Mouse (Mus musculus) leukemia stem cell, adult 10-12 weeks (primary cell): ENCODE results near the gene Olfr8. TPM values are rescaled to one million over a fixed set of nuclear protein-coding genes. Genes with fewer than 3 reads are reported as not detected.

ENCODE experiments used
- polyA plus RNA-seq: library from polyadenylated mRNA; stranded (reverse); fragments of >175 nt; gene quantifications from 2 replicates; pipeline ENCODE4 v1.2.3, GENCODE M21; 2012; ENCODE audit warnings: low replicate concordance

Gene Olfr8
- polyA plus RNA-seq = not detected in 2 replicates

DNA sequence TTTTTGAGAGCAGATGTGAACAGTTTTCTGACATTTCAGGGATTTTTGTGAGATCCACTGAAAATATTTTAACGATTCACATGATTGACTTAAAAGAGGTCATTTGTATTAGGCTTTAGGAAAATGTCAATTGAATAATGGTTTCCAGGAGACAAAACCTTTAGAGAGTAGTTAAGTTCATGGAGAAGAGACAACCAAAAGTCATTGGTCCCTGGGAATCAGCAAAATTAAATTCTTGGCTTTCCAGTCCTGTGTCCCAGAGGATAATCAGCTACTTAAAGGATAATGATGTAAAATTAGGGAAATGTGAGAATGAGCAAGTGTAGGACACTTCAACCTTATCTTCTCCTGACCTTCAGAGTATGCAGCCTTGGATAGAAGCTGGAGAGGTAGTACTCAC is at the start of gene Olfr8:
Olfr8 (plus strand) TSS at position 301 of the 400 bp plus-strand sequence.

DNA sequence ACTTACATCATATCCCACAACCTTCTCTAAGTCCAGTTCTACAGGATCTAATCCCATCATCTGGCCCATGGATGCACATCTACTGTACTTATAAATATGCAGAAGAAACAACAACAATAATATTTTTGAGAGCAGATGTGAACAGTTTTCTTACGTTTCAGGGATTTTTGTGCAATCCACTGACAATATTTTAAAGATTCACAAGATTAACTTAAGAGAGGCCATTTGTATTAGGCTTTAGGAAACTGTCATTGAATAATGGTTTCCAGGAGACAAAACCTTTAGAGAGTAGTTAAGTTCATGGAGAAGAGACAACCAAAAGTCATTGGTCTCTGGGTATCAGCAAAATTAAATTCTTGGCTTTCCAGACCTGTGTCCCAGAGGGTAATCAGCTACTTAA is 37.6 kb upstream of the Olfr8 start, which contains the start of gene Olfr1354:
Olfr1354 (plus strand) TSS at position 301 of the 400 bp plus-strand sequence.

DNA sequence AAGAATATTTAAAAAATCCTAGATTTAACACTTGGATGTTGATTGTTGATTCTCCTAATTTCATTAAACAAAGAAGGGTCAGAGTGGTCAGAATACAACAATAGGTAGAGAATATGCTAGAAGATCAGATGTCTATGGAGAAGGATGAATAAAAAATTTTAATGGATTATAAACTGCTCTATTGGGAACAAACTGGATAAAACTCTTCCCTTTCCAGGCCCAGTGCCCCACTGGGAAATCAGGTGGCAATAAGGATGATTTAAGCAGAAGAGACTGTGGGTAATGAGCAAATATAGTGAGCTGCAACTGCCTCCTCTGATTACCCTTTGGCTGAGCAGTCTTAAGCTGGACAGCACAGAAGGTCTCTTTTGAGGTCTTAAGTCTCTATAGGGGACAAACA is 12.6 kb downstream of the Olfr8 start, which contains the start of gene Olfr1353:
Olfr1353 (plus strand) TSS at position 301 of the 400 bp plus-strand sequence.

DNA sequence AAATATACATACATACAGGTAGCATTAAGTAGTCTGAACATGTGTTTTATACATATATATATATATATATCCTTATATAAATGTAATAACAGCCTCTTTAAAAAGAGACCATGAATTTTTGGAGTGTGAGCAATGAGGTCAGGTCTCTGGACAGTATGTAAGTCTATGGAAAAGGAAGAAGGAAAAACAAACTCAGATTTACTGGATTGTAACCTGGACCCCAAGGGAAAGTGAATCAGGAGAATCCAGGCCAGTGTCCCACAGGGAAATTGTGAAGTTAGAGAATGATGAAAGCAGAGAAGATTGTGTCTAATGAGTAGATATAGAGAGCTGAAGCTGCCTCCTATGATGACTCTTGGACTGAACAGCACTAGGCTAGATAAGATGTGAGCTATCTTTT is 30.3 kb downstream of the Olfr8 start, which contains the start of gene Olfr1352:
Olfr1352 (plus strand) TSS at position 301 of the 400 bp plus-strand sequence.

Other genes starting within 250 kb of the Olfr8 start
- gene Casp14, start 232.3 kb upstream of the Olfr8 start, polyA plus RNA-seq = not detected in 2 replicates
- gene Ccdc105, start 197.6 kb upstream of the Olfr8 start, polyA plus RNA-seq = not detected in 2 replicates
- gene Slc1a6, start 170.1 kb upstream of the Olfr8 start, polyA plus RNA-seq = not detected in 2 replicates
- gene Olfr1356, start 98.5 kb upstream of the Olfr8 start, polyA plus RNA-seq = not detected in 2 replicates
- gene Olfr1355, start 75.1 kb upstream of the Olfr8 start, polyA plus RNA-seq = not detected in 2 replicates
- gene Olfr1354, start 37.5 kb upstream of the Olfr8 start, polyA plus RNA-seq = not detected in 2 replicates
- not detected in 2 replicates for gene Olfr1353, start 12.7 kb downstream of the Olfr8 start, polyA plus RNA-seq
- not detected in 2 replicates for gene Olfr1352, start 30.4 kb downstream of the Olfr8 start, polyA plus RNA-seq
- not detected in 2 replicates for gene Olfr1351, start 61.8 kb downstream of the Olfr8 start, polyA plus RNA-seq
- not detected in 2 replicates for gene Olfr57, start 78.1 kb downstream of the Olfr8 start, polyA plus RNA-seq
- gene 2610008E11Rik, start 147.0 kb downstream of the Olfr8 start, polyA plus RNA-seq = 0.71 and 1.3 TPM in 2 replicates
- not detected in 2 replicates for gene Vmn2r80, start 198.1 kb downstream of the Olfr8 start, polyA plus RNA-seq